Mouse (Mus musculus): ENCODE results near the gene Cldn10.

DNA sequence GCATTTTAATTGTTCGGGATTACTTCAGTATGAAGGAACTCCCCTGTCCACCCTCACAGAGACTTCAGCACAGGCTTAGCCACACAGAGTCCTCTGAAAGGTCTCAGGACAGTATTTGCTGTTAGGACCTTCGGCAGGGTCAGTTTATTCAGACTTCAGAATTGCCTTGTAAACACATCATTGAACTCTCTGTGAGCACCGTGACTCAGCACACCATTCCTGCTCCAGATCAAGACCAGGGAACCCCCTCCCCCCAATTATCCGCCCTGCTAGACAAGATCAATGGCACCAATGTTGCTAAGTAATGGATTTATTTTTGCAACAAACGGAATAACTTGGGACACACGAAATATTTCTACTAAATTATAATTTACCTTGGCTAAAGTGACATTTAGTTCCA, 79.7 kb downstream of the Cldn10 start:
- TF ChIP-seq CTCF (IDR thresholded peaks at IDR 0.05) (no peak), POLR2A (IDR thresholded peaks at IDR 0.05; ENCODE audit: insufficient read depth, low read depth, low read length) (no peak)

All from heart, adult 2 months (tissue).